Mouse (Mus musculus) liver, embryonic 16.5 days (tissue): Measurements from ENCODE around the gene Dnm3. TPM values are rescaled to one million over a fixed set of nuclear protein-coding genes. Genes with fewer than 3 reads are reported as not detected.

Source experiments
- ATAC-seq: fragments of 200-750 bp; cut with Nextera tagmentation; 2 replicates; pipeline ENCODE4 v1.8.0; 2017; ENCODE audit warnings: low read depth, mild to moderate bottlenecking, moderate number of reproducible peaks, moderate library complexity
- H3K27ac ChIP-seq: fragments of 300-500 bp; sonication (generic); 2 replicates; pipeline ENCODE4 v1.5.1; 2014; ENCODE audit warnings: mild to moderate bottlenecking, low read length
- H3K27me3 ChIP-seq: fragments of 300-500 bp; sonication (generic); 2 replicates; pipeline ENCODE4 v1.6.1; 2014; ENCODE audit warnings: low read depth, low read length, mixed read lengths; ENCODE audit not compliant: control insufficient read depth, insufficient read depth
- H3K36me3 ChIP-seq: fragments of 300-500 bp; sonication (generic); 2 replicates; pipeline ENCODE4 v1.6.1; 2014; ENCODE audit warnings: mild to moderate bottlenecking; ENCODE audit not compliant: control insufficient read depth, insufficient read depth
- H3K4me1 ChIP-seq: fragments of 300-500 bp; sonication (generic); 2 replicates; pipeline ENCODE4 v1.6.1; 2014; ENCODE audit warnings: low read depth, low read length, mixed read lengths; ENCODE audit not compliant: control insufficient read depth
- H3K4me2 ChIP-seq: fragments of 300-500 bp; sonication (generic); 2 replicates; pipeline ENCODE4 v1.6.1; 2014; ENCODE audit warnings: low read depth, low read length, mixed read lengths
- H3K4me3 ChIP-seq: fragments of 300-500 bp; sonication (generic); 2 replicates; pipeline ENCODE4 v1.5.1; 2014; ENCODE audit warnings: low read depth, mild to moderate bottlenecking, low read length
- H3K9ac ChIP-seq: fragments of 300-500 bp; sonication (generic); 2 replicates; pipeline ENCODE4 v1.6.1; 2014; ENCODE audit warnings: low read depth, low read length
- H3K9me3 ChIP-seq: fragments of 300-500 bp; sonication (generic); replicated peaks from 2 replicates; pipeline ENCODE4 v1.6.1; 2016; ENCODE audit warnings: low read length; ENCODE audit not compliant: control insufficient read depth
- WGBS: fragments of 180-500 bp; shearing (Covaris S2); extraction: QIAGEN DNeasy Blood & Tissue Kit; methylation state at CpG from one replicate; pipeline ENCODE4 v1.1.7; 2014; ENCODE audit not compliant: insufficient replicate concordance; 5-methylcytosine and 5-hydroxymethylcytosine counted together
- polyA plus RNA-seq: library from polyadenylated mRNA; unstranded; fragments of >200 nt; fragmentation: Nextera tagmentation; extraction: Ambion mirVana; gene quantifications from 2 replicates; pipeline ENCODE4 v1.2.1, GENCODE M21; 2015

Gene Dnm3
- polyA plus RNA-seq, 1 experiment from 2014 or later, result 1.5 TPM

DNA sequence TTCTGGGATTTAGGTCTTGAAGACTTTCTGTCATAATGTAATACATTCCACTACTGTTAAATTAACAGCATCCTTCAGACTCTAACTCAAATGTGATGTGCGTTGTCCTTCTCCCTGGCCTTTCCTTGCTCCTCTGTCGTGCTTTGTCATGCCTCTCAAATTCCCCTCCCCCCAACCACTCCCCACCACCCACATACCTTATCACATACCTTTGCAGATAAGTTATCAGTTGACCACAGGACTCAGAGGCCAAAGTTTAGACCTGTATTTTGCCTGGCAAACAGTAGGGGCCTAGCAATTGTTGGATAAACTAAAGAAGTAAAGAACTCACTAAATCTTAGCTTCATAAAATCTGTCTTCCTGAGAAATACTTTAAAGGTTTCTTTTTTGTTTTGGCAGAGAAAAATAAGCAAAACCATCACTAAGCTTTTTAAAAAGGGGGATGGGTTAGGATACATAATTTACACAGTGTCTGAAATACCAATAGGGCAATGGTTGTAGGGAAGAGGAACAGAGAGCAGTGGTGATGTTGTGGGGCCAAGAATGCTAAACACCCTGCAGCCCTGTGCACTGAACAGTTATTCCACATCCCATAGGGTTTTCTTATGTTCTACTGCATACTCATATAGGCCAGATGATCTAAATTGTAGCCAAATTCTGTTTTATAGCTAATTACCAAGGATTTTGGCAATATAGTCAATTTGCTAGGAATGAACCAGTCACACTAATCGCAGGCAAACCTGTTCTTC lies 28.5 kb downstream of the Dnm3 start:
- no peak overlapping the region for H3K4me2 ChIP-seq
- no peaks in the 10 kb centered on the region for H3K27me3 ChIP-seq
- H3K4me1 ChIP-seq, result no peaks in the 10 kb centered on the region
- no peaks in the 10 kb centered on the region for H3K36me3 ChIP-seq
- H3K4me3 ChIP-seq, result no peak overlapping the region
- H3K9me3 ChIP-seq, result no peaks in the 10 kb centered on the region
- 45% methylated on average over 3 of the region's 3 CpGs for WGBS
- H3K27ac ChIP-seq, result no peak overlapping the region
- ATAC-seq, result peak; percentile 79
- no peak overlapping the region for H3K9ac ChIP-seq

DNA sequence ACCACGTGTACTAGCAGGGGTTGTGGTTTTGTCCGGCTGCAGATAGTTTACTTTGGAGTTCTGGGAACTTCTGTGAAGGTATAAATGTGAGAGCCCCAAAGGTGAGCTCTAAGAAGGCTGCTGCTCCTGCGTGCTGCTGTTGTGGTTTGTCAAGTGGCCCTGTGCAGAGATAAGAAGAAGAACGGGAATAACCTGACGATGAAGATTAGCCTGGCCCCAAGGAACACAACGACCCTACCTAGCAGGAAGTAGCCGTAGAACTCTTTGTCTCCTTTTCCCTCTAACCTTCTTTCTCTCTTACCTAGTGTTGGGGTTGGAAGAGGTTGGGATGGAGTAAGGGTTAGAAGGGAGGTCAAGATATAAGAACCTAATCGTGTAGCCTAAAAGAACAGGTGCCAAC lies 33.0 kb downstream of the Dnm3 start:
- H3K9me3 ChIP-seq, result no peaks in the 10 kb centered on the region
- no peak overlapping the region for H3K4me3 ChIP-seq
- no peaks in the 10 kb centered on the region for H3K27me3 ChIP-seq
- WGBS, result 27% methylated on average over 8 of the region's 8 CpGs
- H3K27ac ChIP-seq, result no peak overlapping the region
- H3K9ac ChIP-seq, result no peak overlapping the region
- H3K36me3 ChIP-seq, result no peaks in the 10 kb centered on the region
- no peaks in the 10 kb centered on the region for H3K4me1 ChIP-seq
- no peak for ATAC-seq
- H3K4me2 ChIP-seq, result no peak overlapping the region

DNA sequence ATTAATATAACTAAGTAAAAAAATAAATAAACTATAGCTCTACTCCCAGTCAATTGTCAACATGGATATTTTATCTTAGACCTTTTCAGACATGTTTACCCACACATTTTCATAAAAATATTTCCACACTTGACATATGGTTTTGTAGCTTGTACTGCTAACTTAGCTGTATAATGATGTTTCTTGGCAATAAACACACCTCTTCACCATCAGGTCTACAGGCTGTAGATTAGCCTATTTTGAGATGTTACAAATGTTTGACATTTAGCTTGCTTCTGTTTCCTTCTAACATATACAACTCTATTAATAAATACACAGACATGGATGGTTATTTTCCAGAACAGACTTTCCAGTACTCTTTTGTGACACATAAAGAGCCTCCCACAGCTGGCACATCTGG lies 38.3 kb downstream of the Dnm3 start:
- no peaks in the 10 kb centered on the region for H3K9me3 ChIP-seq
- H3K9ac ChIP-seq, result no peak overlapping the region
- H3K4me3 ChIP-seq, result no peak overlapping the region
- ATAC-seq, result no peak
- H3K4me1 ChIP-seq, result no peaks in the 10 kb centered on the region
- no peak overlapping the region for H3K4me2 ChIP-seq
- no peaks in the 10 kb centered on the region for H3K36me3 ChIP-seq
- no peak overlapping the region for H3K27ac ChIP-seq
- no peaks in the 10 kb centered on the region for H3K27me3 ChIP-seq

DNA sequence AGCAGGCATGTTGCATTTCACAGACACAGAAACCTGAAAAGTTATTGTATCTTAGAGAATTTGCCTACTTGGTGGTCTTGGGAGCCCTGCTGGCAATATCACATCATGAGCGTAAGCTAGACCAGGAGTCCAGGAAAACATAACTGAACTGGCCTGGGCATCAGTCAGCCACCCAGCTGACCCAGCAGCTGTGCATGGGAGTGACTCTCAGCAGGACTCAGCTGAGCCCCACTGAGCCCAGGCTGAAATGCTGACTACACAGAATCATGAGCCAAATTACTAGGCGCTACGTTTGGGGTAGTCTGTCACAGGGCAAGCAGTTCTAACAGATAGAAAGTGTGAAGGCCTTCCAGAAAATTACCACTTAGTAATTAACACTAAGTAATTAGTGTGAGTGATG lies 41.2 kb downstream of the Dnm3 start:
- 62% methylated on average over 3 of the region's 3 CpGs for WGBS
- no peak for ATAC-seq
- no peaks in the 10 kb centered on the region for H3K4me1 ChIP-seq
- H3K4me3 ChIP-seq, result no peak overlapping the region
- no peak overlapping the region for H3K9ac ChIP-seq
- no peaks in the 10 kb centered on the region for H3K27me3 ChIP-seq
- H3K36me3 ChIP-seq, result no peaks in the 10 kb centered on the region
- H3K27ac ChIP-seq, result no peak overlapping the region
- H3K9me3 ChIP-seq, result no peaks in the 10 kb centered on the region
- H3K4me2 ChIP-seq, result no peak overlapping the region

DNA sequence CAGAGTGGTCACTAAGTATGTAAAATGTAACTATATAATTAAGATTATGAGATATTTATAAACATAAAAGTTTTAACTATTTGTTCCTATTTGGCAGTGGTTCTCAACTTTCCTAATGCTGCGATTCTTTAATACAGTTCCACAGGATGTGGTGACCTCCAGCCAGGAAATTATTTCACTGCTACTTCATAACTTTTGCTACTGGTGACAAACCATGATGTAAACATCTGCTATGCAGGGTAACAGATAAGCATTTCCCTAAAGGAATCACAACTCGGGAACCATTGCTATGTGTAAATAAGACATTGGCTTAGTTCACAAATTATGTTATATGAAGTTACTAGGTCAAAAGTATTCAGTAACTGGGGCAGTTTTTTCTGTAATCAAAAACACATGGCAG lies 48.9 kb downstream of the Dnm3 start:
- H3K4me1 ChIP-seq, result no peaks in the 10 kb centered on the region
- no peaks in the 10 kb centered on the region for H3K27me3 ChIP-seq
- ATAC-seq, result no peak

DNA sequence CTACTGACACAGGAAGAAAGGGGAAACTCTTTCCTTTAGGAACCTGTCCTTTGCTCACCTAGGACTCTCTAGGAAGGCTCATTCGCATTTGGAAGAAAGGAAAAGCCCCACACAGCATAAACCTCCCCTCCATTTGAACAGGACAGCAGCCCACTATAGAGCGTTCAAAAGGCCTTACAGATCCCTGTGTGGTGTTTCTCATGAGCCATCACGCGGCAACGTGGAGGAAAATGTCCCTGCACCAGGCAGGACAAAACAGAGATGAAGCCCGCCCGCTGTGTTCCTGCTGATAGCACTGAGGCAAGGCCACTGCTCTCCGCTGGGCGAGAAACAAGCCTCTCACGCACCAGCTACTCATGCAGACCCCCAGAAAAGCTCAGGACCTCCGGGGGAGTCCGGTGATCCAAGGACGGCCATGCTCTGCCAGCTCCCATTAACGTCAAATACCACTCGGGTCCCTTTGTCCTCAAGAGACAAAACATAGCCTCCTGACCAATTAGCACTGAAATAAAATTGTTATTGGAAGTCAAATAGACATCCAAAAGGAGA lies 51.8 kb downstream of the Dnm3 start:
- no peak for ATAC-seq
- 64% methylated on average over 15 of the region's 15 CpGs for WGBS

More for the DNA sequence above, 48.9 kb downstream of the Dnm3 start:
- Histone ChIP-seq H3K9ac (no peak overlapping the region), H3K9me3 (no peaks in the 10 kb centered on the region), H3K4me2 (no peak overlapping the region), H3K27ac (no peak overlapping the region), H3K4me3 (no peak overlapping the region), H3K36me3 (no peaks in the 10 kb centered on the region)
- WGBS, result 23% methylated on average over 2 of the region's 2 CpGs

DNA sequence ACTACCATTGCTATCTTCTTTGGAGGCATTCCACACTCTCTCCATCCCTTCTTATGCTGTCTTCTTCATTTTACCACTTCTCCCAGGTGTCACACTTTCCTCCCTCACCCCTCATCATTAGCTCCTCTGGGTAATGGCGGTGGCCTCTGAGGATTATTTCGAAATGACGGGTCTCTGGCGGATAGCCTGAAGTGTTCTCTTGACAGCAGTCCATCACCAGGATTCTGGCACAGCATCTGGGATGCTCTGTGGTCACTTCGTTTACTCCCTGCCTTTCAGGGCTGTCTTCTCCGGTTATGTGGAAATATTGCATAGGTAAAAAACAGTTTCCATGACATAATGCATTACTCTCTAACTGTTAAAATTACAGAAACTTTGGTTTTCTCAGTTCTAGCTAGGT lies 55.0 kb downstream of the Dnm3 start:
- H3K9me3 ChIP-seq, result no peaks in the 10 kb centered on the region
- no peaks in the 10 kb centered on the region for H3K4me1 ChIP-seq
- no peak for ATAC-seq
- H3K9ac ChIP-seq, result no peak overlapping the region
- no peaks in the 10 kb centered on the region for H3K36me3 ChIP-seq
- H3K27me3 ChIP-seq, result no peaks in the 10 kb centered on the region
- WGBS, result 67% methylated on average over 6 of the region's 6 CpGs
- H3K4me2 ChIP-seq, result no peak overlapping the region
- no peak overlapping the region for H3K4me3 ChIP-seq
- H3K27ac ChIP-seq, result no peak overlapping the region

More for the DNA sequence above, 51.8 kb downstream of the Dnm3 start:
- Histone ChIP-seq H3K27me3 (no peaks in the 10 kb centered on the region), H3K9ac (no peak overlapping the region), H3K4me3 (no peak overlapping the region), H3K4me2 (no peak overlapping the region), H3K27ac (no peak overlapping the region), H3K36me3 (no peaks in the 10 kb centered on the region), H3K9me3 (no peaks in the 10 kb centered on the region), H3K4me1 (no peaks in the 10 kb centered on the region)

DNA sequence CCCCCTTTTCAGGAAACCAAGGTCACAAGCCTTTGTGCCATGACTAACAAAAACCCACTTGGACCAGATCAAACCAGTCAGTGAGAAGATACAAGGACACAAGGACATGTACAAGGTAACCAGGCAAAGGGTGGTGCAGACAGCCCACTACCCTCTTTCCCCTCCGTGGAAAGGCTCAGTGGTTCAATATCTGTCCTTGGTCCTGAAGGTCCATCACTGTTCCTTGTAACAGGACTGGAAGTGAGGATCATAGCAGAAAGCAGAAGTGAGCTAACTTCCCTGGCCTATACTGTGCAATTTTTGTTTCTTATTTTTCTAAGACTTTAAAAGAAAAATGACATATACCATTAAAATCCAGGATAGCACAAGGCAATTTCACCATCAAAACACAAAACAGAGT lies 64.0 kb downstream of the Dnm3 start:
- ATAC-seq, result no peak
- Histone ChIP-seq H3K9ac (no peak overlapping the region), H3K9me3 (no peaks in the 10 kb centered on the region), H3K27me3 (no peaks in the 10 kb centered on the region), H3K4me2 (no peak overlapping the region), H3K4me1 (no peaks in the 10 kb centered on the region), H3K36me3 (no peaks in the 10 kb centered on the region), H3K4me3 (no peak overlapping the region), H3K27ac (no peak overlapping the region)
- 4% methylated on average over 1 of the region's 1 CpGs for WGBS

DNA sequence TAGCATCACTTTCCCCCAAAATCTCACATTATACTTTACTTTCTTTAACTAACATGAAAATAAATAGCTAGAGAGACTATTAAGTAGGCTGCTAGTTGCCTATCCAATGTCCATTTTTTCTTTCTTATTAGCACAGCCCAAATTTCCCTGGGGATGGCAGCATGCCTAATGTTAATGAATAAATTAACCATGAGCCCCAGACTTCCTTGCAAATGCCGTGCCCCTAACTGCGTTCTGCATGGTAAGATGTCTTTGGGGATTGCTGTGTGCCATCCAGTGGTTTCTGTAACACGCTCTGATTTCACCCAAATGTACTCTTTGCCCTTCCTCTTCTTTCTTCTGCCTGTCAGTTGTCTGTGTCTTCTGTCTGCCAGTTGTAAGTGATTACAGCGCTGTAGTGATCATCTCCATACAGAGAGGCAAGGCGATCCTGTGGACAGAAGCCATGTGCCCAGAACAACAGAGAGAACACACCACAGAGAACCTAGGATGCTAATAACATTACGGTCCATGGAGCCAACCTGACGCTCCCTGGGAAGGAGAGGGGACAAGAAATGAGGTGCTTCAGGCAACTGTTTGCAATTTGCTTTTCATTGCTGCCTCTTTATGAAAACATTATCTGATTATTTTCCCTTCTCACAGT lies 64.9 kb downstream of the Dnm3 start:
- Histone ChIP-seq H3K27ac (no peak overlapping the region), H3K4me2 (no peak overlapping the region), H3K4me1 (no peaks in the 10 kb centered on the region), H3K36me3 (no peaks in the 10 kb centered on the region), H3K9ac (no peak overlapping the region), H3K9me3 (no peaks in the 10 kb centered on the region), H3K27me3 (no peaks in the 10 kb centered on the region), H3K4me3 (no peak overlapping the region)
- 65% methylated on average over 7 of the region's 7 CpGs for WGBS
- ATAC-seq, result no peak
